Mouse (Mus musculus) hindbrain, embryonic 13.5 days (tissue): Measurements from ENCODE around the gene Ttc39b. TPM values are rescaled to one million over a fixed set of nuclear protein-coding genes. Genes with fewer than 3 reads are reported as not detected.

ENCODE experiments used
- ATAC-seq: fragments of 200-750 bp; cut with Nextera tagmentation; 2 replicates; pipeline ENCODE4 v1.8.0; 2017; ENCODE audit warnings: moderate TSS enrichment; ENCODE audit not compliant: low FRiP score
- H3K27ac ChIP-seq: fragments of 300-500 bp; sonication (generic); 2 replicates; pipeline ENCODE4 v1.5.1; 2015; ENCODE audit warnings: inconsistent platforms, mild to moderate bottlenecking, moderate library complexity
- H3K27me3 ChIP-seq: fragments of 300-500 bp; sonication (generic); 2 replicates; pipeline ENCODE4 v1.6.1; 2015; ENCODE audit warnings: mild to moderate bottlenecking, inconsistent platforms
- H3K36me3 ChIP-seq: fragments of 300-500 bp; sonication (generic); 2 replicates; pipeline ENCODE4 v1.6.1; 2015; ENCODE audit warnings: mild to moderate bottlenecking, inconsistent platforms
- H3K4me1 ChIP-seq: fragments of 300-500 bp; sonication (generic); replicated peaks from 2 replicates; pipeline ENCODE4 v1.6.1; 2015; ENCODE audit warnings: inconsistent platforms
- H3K4me2 ChIP-seq: fragments of 300-500 bp; sonication (generic); 2 replicates; pipeline ENCODE4 v1.6.1; 2015; ENCODE audit warnings: inconsistent platforms, mild to moderate bottlenecking, moderate library complexity
- H3K4me3 ChIP-seq: fragments of 300-500 bp; sonication (generic); 2 replicates; pipeline ENCODE4 v1.5.1; 2015; ENCODE audit warnings: mild to moderate bottlenecking, inconsistent platforms
- H3K9ac ChIP-seq: fragments of 300-500 bp; sonication (generic); 2 replicates; pipeline ENCODE4 v1.6.1; 2015; ENCODE audit warnings: mild to moderate bottlenecking, inconsistent platforms
- H3K9me3 ChIP-seq: fragments of 300-500 bp; sonication (generic); 2 replicates; pipeline ENCODE4 v1.6.1; 2016; ENCODE audit warnings: inconsistent platforms
- WGBS: fragments of 180-500 bp; shearing (Covaris S2); methylation state at CpG from one replicate; pipeline ENCODE4 v1.1.7; 2015; 5-methylcytosine and 5-hydroxymethylcytosine counted together
- polyA plus RNA-seq: library from polyadenylated mRNA; unstranded; fragments of >200 nt; fragmentation: Nextera tagmentation; extraction: Ambion mirVana; gene quantifications from 2 replicates; pipeline ENCODE4 v1.2.1, GENCODE M21; 2015

Gene Ttc39b
- polyA plus RNA-seq, 1 experiment from 2014 or later = 5.5 TPM

DNA sequence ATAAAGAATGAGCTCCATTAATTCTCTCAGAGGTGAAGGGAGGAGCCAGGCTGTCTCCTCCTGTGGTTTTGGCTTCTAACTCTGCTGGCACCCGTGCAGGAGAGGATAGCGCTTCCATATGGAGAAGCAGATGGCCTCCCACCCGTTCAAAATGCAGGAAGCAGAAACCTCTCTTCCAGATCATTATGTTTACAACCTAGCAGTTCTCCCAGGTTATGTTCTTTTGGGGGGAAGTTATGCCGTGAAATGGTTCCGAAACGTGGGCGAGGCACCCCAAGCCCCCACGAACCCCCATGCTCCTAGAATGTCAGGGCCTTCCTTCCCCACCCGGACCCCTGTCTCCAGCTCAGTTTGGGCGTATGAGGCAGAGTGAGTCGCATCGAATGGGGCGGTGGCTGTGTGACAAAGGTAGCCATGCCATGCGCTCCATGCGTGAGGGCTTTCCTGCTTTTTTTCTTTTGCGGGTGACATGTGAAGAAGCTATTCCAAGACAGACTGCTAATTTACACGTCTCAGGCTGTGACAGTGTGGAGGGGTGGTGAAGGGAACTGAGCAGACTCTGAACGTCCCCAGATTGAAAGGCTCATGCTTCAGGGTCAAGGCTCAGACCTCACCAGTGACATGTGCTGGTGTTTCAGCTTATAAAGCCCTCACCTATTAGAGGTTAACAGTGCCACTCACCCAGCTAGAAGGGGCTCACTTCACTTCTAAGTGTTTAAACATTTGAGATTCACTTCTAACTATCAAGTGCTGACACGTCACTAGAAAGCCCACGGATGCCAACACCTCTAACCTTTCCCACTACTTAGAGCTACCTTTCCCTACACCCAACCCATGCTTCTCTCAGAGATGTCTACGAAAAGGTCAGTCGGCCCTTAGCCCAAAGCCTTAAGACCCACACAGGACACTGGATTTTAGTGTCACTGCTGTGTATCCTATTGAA lies 90.6 kb downstream of the Ttc39b start:
- ATAC-seq = no peak
- no peak overlapping the region for H3K9ac ChIP-seq
- H3K4me3 ChIP-seq = no peak overlapping the region
- no peak overlapping the region for H3K4me2 ChIP-seq
- peaks cover 10% of the 10 kb centered on the region for H3K36me3 ChIP-seq
- WGBS = 76% methylated on average over 22 of the region's 22 CpGs
- H3K4me1 ChIP-seq = 0 out of 2 replicates have a peak, but pooled peaks cover 9% of the 10 kb centered on the region
- H3K27ac ChIP-seq = no peak overlapping the region; the same call in 1 of the 2 replicates
- H3K27me3 ChIP-seq = no peaks in the 10 kb centered on the region
- H3K9me3 ChIP-seq = no peaks in the 10 kb centered on the region

DNA sequence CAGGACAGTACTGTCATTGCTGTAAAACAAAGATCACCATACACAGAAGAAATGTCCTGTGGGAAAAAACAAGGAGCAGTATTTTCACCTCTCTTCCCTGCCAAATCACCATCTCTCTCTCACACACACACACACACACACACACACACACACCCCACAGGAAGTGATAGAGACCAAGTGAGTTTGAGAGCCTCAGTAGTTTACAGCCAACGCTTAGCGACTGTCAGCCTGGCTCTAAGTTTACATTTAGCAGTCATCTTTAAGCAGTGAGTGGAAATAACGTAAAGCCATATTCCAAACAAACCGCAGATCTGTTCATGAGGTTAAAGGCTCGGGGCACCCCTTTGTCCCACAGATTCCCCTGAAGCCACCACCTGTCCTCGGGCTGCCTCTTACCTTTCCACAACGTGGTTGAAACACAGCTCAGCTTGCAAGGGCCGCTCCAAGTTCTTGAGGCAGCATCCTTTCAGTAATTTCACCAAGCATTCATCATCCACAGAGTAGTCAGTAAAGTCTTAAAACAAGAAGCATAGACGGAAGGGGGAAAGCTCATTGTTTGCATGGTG lies 91.7 kb downstream of the Ttc39b start:
- Histone ChIP-seq H3K4me3 (no peak overlapping the region), H3K27me3 (no peaks in the 10 kb centered on the region), H3K27ac (no peak overlapping the region), H3K9ac (no peak overlapping the region), H3K4me2 (no peak overlapping the region), H3K36me3 (peaks cover 10% of the 10 kb centered on the region), H3K4me1 (peaks cover 12% of the 10 kb centered on the region; the same call in 1 of the 2 replicates), H3K9me3 (no peaks in the 10 kb centered on the region)
- ATAC-seq = no peak
- 85% methylated on average over 9 of the region's 9 CpGs for WGBS

DNA sequence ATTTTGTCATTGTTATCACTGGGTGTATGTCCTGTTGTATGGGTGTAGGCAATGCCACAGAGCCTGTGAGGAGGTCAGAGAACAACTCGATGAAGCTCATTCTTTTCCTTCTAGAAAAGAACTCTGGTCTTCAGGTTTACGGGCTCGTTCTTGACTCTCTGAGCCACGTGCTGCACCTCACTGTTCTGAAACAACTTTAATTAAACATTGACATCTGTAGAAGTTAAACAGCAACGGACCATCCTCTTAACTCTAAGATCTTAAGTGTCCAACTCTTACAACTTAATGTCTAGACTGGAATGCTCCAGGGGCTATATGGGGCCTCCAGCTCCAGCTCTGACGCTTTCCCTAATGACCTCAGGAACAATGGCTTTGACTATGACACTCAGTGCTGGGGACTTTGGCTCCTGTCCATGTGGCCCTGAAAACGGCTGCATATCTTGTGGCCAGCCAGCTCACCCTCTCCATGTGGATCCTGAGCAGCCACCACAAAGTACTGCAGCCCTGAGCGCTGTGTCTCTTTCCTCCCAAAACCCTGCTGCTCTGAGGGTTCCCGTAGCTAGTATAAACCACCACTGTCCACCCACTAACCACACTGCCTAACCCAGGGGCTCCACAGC lies 95.3 kb downstream of the Ttc39b start:
- ATAC-seq = no peak
- peaks cover 12% of the 10 kb centered on the region; the same call in 1 of the 2 replicates for H3K4me1 ChIP-seq
- H3K4me3 ChIP-seq = no peak overlapping the region
- H3K36me3 ChIP-seq = 0 out of 2 replicates have a peak, but pooled peaks cover 5% of the 10 kb centered on the region
- H3K9ac ChIP-seq = no peak overlapping the region
- no peaks in the 10 kb centered on the region for H3K9me3 ChIP-seq
- no peak overlapping the region for H3K27ac ChIP-seq
- no peaks in the 10 kb centered on the region for H3K27me3 ChIP-seq
- 86% methylated on average over 9 of the region's 9 CpGs for WGBS
- H3K4me2 ChIP-seq = no peak overlapping the region

DNA sequence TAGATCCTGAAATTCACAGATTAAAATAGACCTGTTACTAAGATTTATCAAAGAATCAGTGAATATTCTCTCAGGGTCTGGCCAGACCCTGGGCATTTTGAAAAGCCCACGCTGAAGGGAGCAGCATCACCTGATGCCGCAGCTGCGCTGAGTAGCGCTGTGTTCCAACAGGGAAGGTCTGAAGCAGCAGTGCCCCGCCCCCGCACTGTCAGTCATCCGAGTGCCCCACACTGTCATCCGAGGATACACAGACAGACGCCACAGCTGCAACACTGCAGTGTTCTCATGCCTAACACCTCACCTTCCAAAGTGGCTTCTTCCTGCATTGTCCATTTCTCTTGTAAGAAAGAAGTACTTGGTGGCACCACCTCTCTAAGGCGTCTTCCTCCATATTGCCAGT lies 96.0 kb downstream of the Ttc39b start:
- Histone ChIP-seq H3K4me1 (peaks cover 9% of the 10 kb centered on the region; the same call in 1 of the 2 replicates), H3K36me3 (0 out of 2 replicates have a peak, but pooled peaks cover 5% of the 10 kb centered on the region), H3K27me3 (no peaks in the 10 kb centered on the region), H3K9ac (no peak overlapping the region), H3K27ac (no peak overlapping the region), H3K4me3 (no peak overlapping the region), H3K9me3 (no peaks in the 10 kb centered on the region), H3K4me2 (no peak overlapping the region)
- WGBS = 68% methylated on average over 10 of the region's 10 CpGs
- no peak for ATAC-seq

DNA sequence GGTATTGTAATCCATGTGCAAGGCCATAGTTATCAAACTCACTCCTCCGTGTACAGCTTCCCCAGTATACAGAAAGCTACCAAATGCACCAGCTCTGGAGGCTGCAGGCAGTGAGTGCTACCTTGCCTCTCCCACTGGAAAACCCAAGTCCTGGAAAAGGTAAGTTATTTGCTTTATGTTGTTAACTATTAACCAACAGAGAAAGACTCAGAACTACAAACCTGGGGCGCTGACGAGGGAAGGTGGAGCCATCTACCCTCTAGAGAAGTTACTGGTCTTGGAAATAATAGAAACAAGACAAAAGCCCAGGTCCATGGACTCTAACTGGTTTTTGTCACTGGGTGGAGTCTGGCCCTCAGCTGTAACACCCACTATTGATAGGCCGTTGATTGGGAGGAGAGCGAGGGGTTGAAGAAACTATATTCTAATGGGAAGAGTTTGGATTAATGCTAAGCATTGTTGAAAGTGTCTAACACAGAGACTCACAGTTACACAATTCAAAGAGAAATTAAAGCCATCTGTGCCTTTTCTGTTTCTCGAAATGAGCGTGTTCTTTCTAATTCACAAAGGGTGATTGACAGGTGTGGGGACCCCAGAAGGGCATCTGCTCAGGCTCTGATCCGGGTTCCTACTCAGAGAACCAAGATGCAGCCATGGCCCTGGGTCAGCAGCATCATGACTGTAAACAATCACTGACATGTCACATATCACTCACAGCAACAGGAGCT lies 98.3 kb downstream of the Ttc39b start:
- Histone ChIP-seq H3K4me2 (no peak overlapping the region), H3K36me3 (0 out of 2 replicates have a peak, but pooled peaks cover 5% of the 10 kb centered on the region), H3K4me3 (no peak overlapping the region), H3K9ac (no peak overlapping the region), H3K9me3 (no peaks in the 10 kb centered on the region), H3K27ac (no peak overlapping the region), H3K4me1 (peaks cover 3% of the 10 kb centered on the region; the same call in 1 of the 2 replicates), H3K27me3 (no peaks in the 10 kb centered on the region)
- ATAC-seq = no peak
- WGBS = 61% methylated on average over 8 of the region's 8 CpGs

DNA sequence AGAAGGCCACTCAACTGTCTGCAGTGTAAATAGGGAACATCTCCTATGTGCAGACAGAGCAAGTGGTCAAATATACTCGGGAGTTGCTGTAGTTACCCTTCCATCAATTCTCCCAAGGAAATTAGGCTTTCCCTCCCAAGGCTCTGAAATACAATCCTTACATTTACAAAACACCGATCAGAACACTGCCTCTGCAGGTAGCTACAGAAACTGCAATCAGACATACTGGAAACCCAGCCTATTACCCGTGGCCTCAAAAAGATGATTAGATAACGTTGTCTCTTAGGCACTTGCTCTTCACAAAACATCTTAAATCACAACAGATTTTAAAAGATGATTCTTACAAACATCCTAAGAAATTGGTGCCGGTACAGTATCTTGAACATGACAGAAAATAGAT lies 99.8 kb downstream of the Ttc39b start:
- H3K4me3 ChIP-seq = no peak overlapping the region
- no peak overlapping the region for H3K9ac ChIP-seq
- 46% methylated on average over 5 of the region's 5 CpGs for WGBS
- no peaks in the 10 kb centered on the region for H3K9me3 ChIP-seq
- no peak overlapping the region for H3K27ac ChIP-seq
- H3K4me1 ChIP-seq = peaks cover 3% of the 10 kb centered on the region; the same call in 1 of the 2 replicates
- no peaks in the 10 kb centered on the region for H3K27me3 ChIP-seq
- ATAC-seq = no peak
- no peak overlapping the region for H3K4me2 ChIP-seq
- H3K36me3 ChIP-seq = 0 out of 2 replicates have a peak, but pooled peaks cover 2% of the 10 kb centered on the region

DNA sequence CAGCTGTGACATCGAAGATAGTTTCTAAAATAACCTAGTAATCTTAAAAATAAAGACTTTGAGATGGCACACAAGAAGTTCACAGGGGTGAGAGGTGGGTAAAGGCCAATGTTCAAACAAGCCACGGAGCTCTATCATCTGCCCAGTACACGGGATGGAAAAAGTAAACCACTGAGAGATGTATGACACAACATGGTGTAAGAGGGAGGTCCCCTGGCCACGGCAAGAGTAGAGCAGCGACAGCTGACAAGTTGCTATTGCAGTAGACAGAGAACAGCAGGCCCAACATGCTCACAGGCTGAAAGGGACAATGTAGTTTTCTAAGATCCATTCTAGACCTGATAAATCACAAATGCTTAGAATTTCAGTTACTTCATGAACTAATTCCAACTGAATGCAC lies 100.9 kb downstream of the Ttc39b start:
- H3K27me3 ChIP-seq = no peaks in the 10 kb centered on the region
- no peak overlapping the region for H3K4me3 ChIP-seq
- WGBS = 81% methylated on average over 5 of the region's 5 CpGs
- no peaks in the 10 kb centered on the region for H3K36me3 ChIP-seq
- no peak overlapping the region for H3K9ac ChIP-seq
- no peak for ATAC-seq
- no peak overlapping the region for H3K27ac ChIP-seq
- H3K4me2 ChIP-seq = no peak overlapping the region
- H3K9me3 ChIP-seq = no peaks in the 10 kb centered on the region
- H3K4me1 ChIP-seq = peaks cover 2% of the 10 kb centered on the region; the same call in 1 of the 2 replicates

DNA sequence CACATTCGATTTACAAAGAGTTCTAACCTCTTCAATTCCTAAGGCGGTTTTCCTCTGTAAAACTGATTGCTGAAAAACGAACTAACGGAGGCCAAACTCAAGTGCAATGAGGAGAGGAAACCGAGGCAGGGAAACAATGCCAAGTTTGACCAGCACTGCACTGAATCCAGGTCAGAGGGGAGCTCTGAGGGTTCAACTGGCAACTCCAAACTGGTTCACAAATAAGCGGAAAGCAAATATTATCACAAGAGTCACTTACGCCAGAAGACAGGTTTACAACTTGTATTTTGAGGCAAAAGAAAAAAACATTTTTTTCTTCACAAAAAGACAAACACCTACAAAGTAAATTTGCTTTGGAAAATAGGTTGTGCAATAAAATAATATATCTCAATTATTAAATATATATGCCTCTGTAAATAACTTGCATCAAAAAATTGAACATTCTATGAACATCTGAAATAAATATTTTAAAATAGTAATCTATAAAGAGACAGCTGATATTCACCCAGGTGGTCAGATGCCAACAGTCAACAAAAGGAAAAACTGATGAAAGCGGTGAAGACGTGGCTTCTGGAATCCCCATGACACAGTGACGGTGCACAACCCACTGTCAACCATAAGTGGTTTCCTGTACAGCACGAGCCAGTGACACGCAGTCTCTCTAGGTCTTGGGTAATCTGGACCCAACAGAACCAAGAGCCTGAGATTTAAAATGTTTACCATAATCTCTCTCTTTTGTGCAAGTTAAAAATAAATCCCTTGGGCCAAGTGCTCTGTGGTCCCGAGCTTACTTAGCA lies 103.1 kb downstream of the Ttc39b start:
- Histone ChIP-seq H3K27ac (no peak overlapping the region), H3K4me3 (no peak overlapping the region), H3K4me2 (no peak overlapping the region), H3K36me3 (no peaks in the 10 kb centered on the region), H3K9ac (no peak overlapping the region), H3K27me3 (no peaks in the 10 kb centered on the region), H3K9me3 (0 out of 2 replicates have a peak, but pooled peaks cover 2% of the 10 kb centered on the region), H3K4me1 (no peaks in the 10 kb centered on the region)
- ATAC-seq = no peak
- 89% methylated on average over 13 of the region's 13 CpGs for WGBS

DNA sequence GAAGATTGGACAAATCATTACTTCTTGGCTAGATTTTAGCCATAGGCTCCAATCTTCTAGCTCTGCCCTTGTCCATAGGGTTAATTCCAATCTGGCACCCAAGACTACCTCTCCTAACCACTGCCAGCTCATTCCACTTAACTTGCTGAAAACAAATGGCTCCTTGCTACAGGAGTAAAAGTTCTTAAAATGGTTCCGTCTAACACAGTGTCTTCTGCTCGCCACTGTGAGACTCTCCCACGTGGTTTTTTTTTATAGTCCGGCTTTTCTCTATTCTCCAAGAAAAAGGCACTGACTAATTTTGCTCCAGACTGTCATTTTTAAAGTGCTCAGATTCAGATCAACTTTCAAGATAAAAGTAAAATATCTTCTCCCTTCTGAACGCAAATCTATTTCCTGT lies 104.8 kb downstream of the Ttc39b start:
- Histone ChIP-seq H3K9ac (no peak overlapping the region), H3K27me3 (no peaks in the 10 kb centered on the region), H3K36me3 (no peaks in the 10 kb centered on the region), H3K9me3 (0 out of 2 replicates have a peak, but pooled peaks cover 2% of the 10 kb centered on the region), H3K4me3 (no peak overlapping the region), H3K4me2 (no peak overlapping the region), H3K27ac (no peak overlapping the region), H3K4me1 (no peaks in the 10 kb centered on the region; the same call in 1 of the 2 replicates)
- ATAC-seq = no peak
- WGBS = 88% methylated on average over 5 of the region's 5 CpGs

DNA sequence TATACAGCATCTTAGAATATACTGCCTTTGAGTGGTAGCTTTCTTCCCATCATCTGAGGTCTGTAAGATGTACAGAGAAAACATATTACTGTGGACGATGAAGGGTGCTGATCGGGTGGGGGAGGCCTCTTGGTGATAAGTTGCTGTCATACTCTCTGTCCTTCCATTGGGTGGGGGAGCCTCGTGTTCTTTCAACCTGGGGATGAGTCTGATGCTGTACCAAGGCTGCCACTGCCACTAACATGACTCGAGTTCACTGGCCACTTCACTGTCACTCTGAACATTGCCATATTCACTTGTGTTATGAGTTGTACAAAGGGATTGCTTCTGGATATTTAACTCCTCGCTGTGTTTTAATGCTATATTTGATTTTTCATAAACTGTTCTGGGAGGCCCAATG lies 106.9 kb downstream of the Ttc39b start:
- no peaks in the 10 kb centered on the region for H3K36me3 ChIP-seq
- no peak overlapping the region for H3K9ac ChIP-seq
- H3K9me3 ChIP-seq = 0 out of 2 replicates have a peak, but pooled peaks cover 2% of the 10 kb centered on the region
- no peaks in the 10 kb centered on the region; the same call in 1 of the 2 replicates for H3K4me1 ChIP-seq
- H3K4me2 ChIP-seq = no peak overlapping the region
- WGBS = 86% methylated on average over 5 of the region's 5 CpGs
- ATAC-seq = no peak
- H3K27me3 ChIP-seq = no peaks in the 10 kb centered on the region
- H3K4me3 ChIP-seq = no peak overlapping the region
- no peak overlapping the region for H3K27ac ChIP-seq

DNA sequence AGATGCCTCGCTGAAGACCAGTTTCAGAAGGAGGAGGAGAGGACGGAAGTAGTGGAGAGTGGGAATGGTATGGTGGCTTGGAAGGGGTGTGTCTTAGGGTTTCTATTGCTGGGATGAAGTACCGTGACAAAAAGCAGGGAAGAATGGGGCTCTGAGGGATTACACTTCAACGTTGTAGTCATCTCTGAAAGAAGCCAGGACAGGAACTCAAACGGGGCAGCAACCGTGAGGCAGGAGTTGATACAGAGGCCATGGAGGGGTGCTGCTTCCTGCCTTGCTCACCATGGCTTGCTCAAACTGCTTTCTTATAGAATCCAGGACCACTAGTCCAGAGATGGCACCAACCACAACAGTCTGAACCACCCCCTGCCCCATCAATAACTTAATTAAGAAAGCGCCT lies 107.7 kb downstream of the Ttc39b start:
- ATAC-seq = no peak
- no peaks in the 10 kb centered on the region for H3K36me3 ChIP-seq
- WGBS = 82% methylated on average over 7 of the region's 7 CpGs
- no peaks in the 10 kb centered on the region for H3K27me3 ChIP-seq
- 0 out of 2 replicates have a peak, but pooled peaks cover 2% of the 10 kb centered on the region for H3K9me3 ChIP-seq
- no peak overlapping the region for H3K27ac ChIP-seq
- H3K4me3 ChIP-seq = no peak overlapping the region
- no peak overlapping the region for H3K9ac ChIP-seq
- H3K4me1 ChIP-seq = no peaks in the 10 kb centered on the region; the same call in 1 of the 2 replicates
- H3K4me2 ChIP-seq = no peak overlapping the region
